Mouse (Mus musculus) ES-Bruce4 (cell line): ENCODE data around the gene Tlr2. TPM values are rescaled to one million over a fixed set of nuclear protein-coding genes. Genes with fewer than 3 reads are reported as not detected.
"Not testable (repeated sequence)": the region's sequence is repeated elsewhere in the genome, so short reads cannot be mapped to it uniquely, and the experiment has no call there.

ENCODE experiments used
- H3K27ac ChIP-seq: 2 replicates; pipeline ENCODE4 v1.5.1; 2012; ENCODE audit warnings: low read length, inconsistent platforms; ENCODE audit not compliant: insufficient read depth
- H3K27me3 ChIP-seq: 2 replicates; pipeline ENCODE4 v1.6.1; 2012; ENCODE audit warnings: mild to moderate bottlenecking, low read length, inconsistent platforms; ENCODE audit not compliant: control insufficient read depth, poor library complexity, insufficient read depth, severe bottlenecking
- H3K36me3 ChIP-seq: 2 replicates; pipeline ENCODE4 v1.6.1; 2012; ENCODE audit warnings: inconsistent platforms, mild to moderate bottlenecking, low read length, moderate library complexity; ENCODE audit not compliant: control insufficient read depth, poor library complexity, insufficient read depth, severe bottlenecking
- H3K4me1 ChIP-seq: one replicate; pipeline ENCODE4 v1.8.1; 2011; ENCODE audit warnings: low read length; ENCODE audit not compliant: control insufficient read depth, insufficient read depth
- H3K4me3 ChIP-seq: 2 replicates; pipeline ENCODE4 v1.5.1; 2011; ENCODE audit warnings: low read depth, mild to moderate bottlenecking, low read length
- H3K9ac ChIP-seq: 2 replicates; pipeline ENCODE4 v1.6.1; 2012; ENCODE audit warnings: low read depth, mild to moderate bottlenecking, inconsistent platforms; ENCODE audit not compliant: poor library complexity, severe bottlenecking
- H3K9me3 ChIP-seq: replicated peaks from 2 replicates; pipeline ENCODE4 v1.6.1; 2012; ENCODE audit warnings: mild to moderate bottlenecking, low read length, inconsistent platforms; ENCODE audit not compliant: control insufficient read depth, poor library complexity, insufficient read depth, severe bottlenecking
- CTCF ChIP-seq: IDR thresholded peaks from one replicate; pipeline ENCODE4 v1.8.1; 2011; ENCODE audit warnings: low read depth, low read length
- EP300 ChIP-seq: IDR thresholded peaks from 2 replicates; pipeline ENCODE4 v1.6.1; 2011; ENCODE audit warnings: low read depth, low read length; ENCODE audit not compliant: insufficient read depth
- POLR2A ChIP-seq: IDR thresholded peaks from one replicate; pipeline ENCODE4 v1.8.1; 2011; ENCODE audit warnings: low read length; ENCODE audit not compliant: insufficient read depth
- polyA plus RNA-seq: library from polyadenylated mRNA; stranded (reverse); fragments of >200 nt; gene quantifications from 2 replicates; pipeline ENCODE4 v1.2.4, GENCODE M21; 2011; ENCODE audit warnings: low read depth; ENCODE audit not compliant: missing spikeins, insufficient read depth, insufficient read length

The Tlr2 gene
- 1.4 and 2.0 TPM in 2 replicates for polyA plus RNA-seq

GRCm38 (mm10) chr3:83841095-83841850 is at the start of gene Tlr2:
Gene Tlr2, minus strand, starts transcription at chr3:83841767.
- Histone ChIP-seq H3K9ac (peak within 1 kb of the TSS; percentile 57), H3K27ac (no peak within 1 kb of the TSS), H3K4me1 (no peaks in the 10 kb centered on the region), H3K9me3 (no peaks in the 10 kb centered on the region), H3K27me3 (no peaks in the 10 kb centered on the region), H3K36me3 (no peaks in the 10 kb centered on the region), H3K4me3 (peak within 1 kb of the TSS; percentile 88)
- no peak for TF ChIP-seq POLR2A
- no peak for TF ChIP-seq EP300
- TF ChIP-seq CTCF = peak; percentile 40

GRCm38 (mm10) chr3:83885163-83885562 is 43.6 kb upstream of the Tlr2 start:
- Histone ChIP-seq H3K36me3 (no peaks in the 10 kb centered on the region; the same call in 1 of the 2 replicates), H3K27me3 (no peaks in the 10 kb centered on the region), H3K27ac (no peak overlapping the region), H3K4me3 (no peak overlapping the region), H3K9me3 (peaks cover 12% of the 10 kb centered on the region), H3K9ac (no peak overlapping the region), H3K4me1 (no peaks in the 10 kb centered on the region)
- no peak for TF ChIP-seq CTCF
- no peak for TF ChIP-seq EP300
- no peak for TF ChIP-seq POLR2A

- peaks cover 47% of the 10 kb centered on the region for H3K9me3 ChIP-seq
- H3K36me3 ChIP-seq, H3K4me3 ChIP-seq, H3K9ac ChIP-seq, H3K27me3 ChIP-seq, H3K4me1 ChIP-seq: not testable (repeated sequence)
- H3K27ac ChIP-seq = peak overlapping the region; percentile 31; the same call in 1 of the 2 replicates
Measured at GRCm38 (mm10) chr3:83879261-83880050, 37.9 kb upstream of the Tlr2 start.

- H3K27me3 ChIP-seq = no peaks in the 10 kb centered on the region
- no peaks in the 10 kb centered on the region; the same call in 1 of the 2 replicates for H3K36me3 ChIP-seq
- H3K9me3 ChIP-seq = peaks cover 47% of the 10 kb centered on the region
- TF ChIP-seq CTCF = no peak
- no peak for TF ChIP-seq POLR2A
- no peak for TF ChIP-seq EP300
- no peak overlapping the region for H3K9ac ChIP-seq
- H3K27ac ChIP-seq = no peak overlapping the region
- no peaks in the 10 kb centered on the region for H3K4me1 ChIP-seq
- H3K4me3 ChIP-seq = no peak overlapping the region
Measured at GRCm38 (mm10) chr3:83878801-83879200, 37.2 kb upstream of the Tlr2 start.

GRCm38 (mm10) chr3:83876299-83876698 is 34.7 kb upstream of the Tlr2 start:
- H3K9ac ChIP-seq = no peak overlapping the region
- no peaks in the 10 kb centered on the region; the same call in 1 of the 2 replicates for H3K36me3 ChIP-seq
- no peak overlapping the region for H3K4me3 ChIP-seq
- H3K9me3 ChIP-seq = peaks cover 65% of the 10 kb centered on the region
- H3K4me1 ChIP-seq = no peaks in the 10 kb centered on the region
- H3K27me3 ChIP-seq = no peaks in the 10 kb centered on the region
- 0 out of 2 replicates have a peak overlapping the region, but pooled peaks have one; percentile 8 for H3K27ac ChIP-seq
- no peak for TF ChIP-seq EP300
- no peak for TF ChIP-seq CTCF

- not testable (repeated sequence) for H3K4me3 ChIP-seq, H3K9ac ChIP-seq, H3K36me3 ChIP-seq, H3K27me3 ChIP-seq, H3K27ac ChIP-seq, H3K4me1 ChIP-seq
- H3K9me3 ChIP-seq = peaks cover 61% of the 10 kb centered on the region
Measured at GRCm38 (mm10) chr3:83875078-83875477, 33.5 kb upstream of the Tlr2 start.
